Mouse (Mus musculus) urinary bladder, adult 18-20 months (tissue): ENCODE results near the gene Gm11114.

Experiments
- DNase-seq, 2 experiments: peaks; one replicate each; pipeline ENCODE4 v3.0.0; 2022; ENCODE audit warnings: low spot score in 2 of 2, mixed read lengths in 2 of 2

The Gm11114 gene

GRCm38 (mm10) chr9:85312473-85312872, at the start of gene Gm11114:
TSS of gene Gm11114 (plus strand) at chr9:85312773.
- no peak for DNase-seq

- no peak for DNase-seq
Measured at GRCm38 (mm10) chr9:85266847-85267246, 45.7 kb upstream of the Gm11114 start.

- no peak for DNase-seq
Measured at GRCm38 (mm10) chr9:85274114-85274513, 38.5 kb upstream of the Gm11114 start.

GRCm38 (mm10) chr9:85302849-85303248, 9.7 kb upstream of the Gm11114 start:
- DNase-seq: no peak

- DNase-seq: no peak
Measured at GRCm38 (mm10) chr9:85303378-85303777, 9.2 kb upstream of the Gm11114 start.

GRCm38 (mm10) chr9:85316122-85316521, 3.5 kb downstream of the Gm11114 start:
- DNase-seq: no peak

GRCm38 (mm10) chr9:85320167-85320951, 7.8 kb downstream of the Gm11114 start:
- no peak for DNase-seq

GRCm38 (mm10) chr9:85324158-85324875, 11.7 kb downstream of the Gm11114 start:
- no peak for DNase-seq

- DNase-seq: no peak
Measured at GRCm38 (mm10) chr9:85325201-85325868, 12.8 kb downstream of the Gm11114 start.

GRCm38 (mm10) chr9:85326292-85327241, 14.0 kb downstream of the Gm11114 start:
- peak; percentile 57 to 64 for DNase-seq

- DNase-seq: peak; percentile 72 to 86
Measured at GRCm38 (mm10) chr9:85327242-85328211, 15.0 kb downstream of the Gm11114 start, which contains the start of gene Tent5a. TSS of gene Tent5a (minus strand) at chr9:85327348.

GRCm38 (mm10) chr9:85328259-85328658, 15.7 kb downstream of the Gm11114 start:
- DNase-seq: peak; percentile 83 to 91

- no peak for DNase-seq
Measured at GRCm38 (mm10) chr9:85331521-85331920, 18.9 kb downstream of the Gm11114 start.

GRCm38 (mm10) chr9:85336046-85336445, 23.5 kb downstream of the Gm11114 start:
- no peak for DNase-seq

GRCm38 (mm10) chr9:85340303-85340702, 27.7 kb downstream of the Gm11114 start:
- no peak for DNase-seq

GRCm38 (mm10) chr9:85342892-85343785, 30.6 kb downstream of the Gm11114 start:
- DNase-seq: no peak

GRCm38 (mm10) chr9:85347823-85348523, 35.4 kb downstream of the Gm11114 start:
- DNase-seq: no peak

- no peak for DNase-seq
Measured at GRCm38 (mm10) chr9:85355559-85355958, 43.0 kb downstream of the Gm11114 start.
